ENCODE assay signal across 9 mouse cellular contexts in genomic region chr7:80901541-80902274, GRCm38 (mm10). TPM values are rescaled to one million over a fixed set of nuclear protein-coding genes. Genes with fewer than 3 reads are reported as not detected.
A peak's percentile ranks its signal among the peaks of the same experiment; 100 is the strongest.
DNase-seq lines count a peak whose midpoint lies in the region; ATAC-seq and TF ChIP-seq lines count a peak whose summit lies in the region.
"Had no signal": no experiment of that assay in that cellular context is flagged by ENCODE, and none has a peak within 500 bp of the region (broad histone marks: within the 10 kb centered on the region; RNA-seq: fewer than 3 reads in every experiment).

No protein-coding gene starts in this region.

- no peak for TF ChIP-seq CTCF in CH12.LX (conservative IDR thresholded peaks at IDR 0.05 in 1 of 2, IDR thresholded peaks at IDR 0.05 in 1 of 2; ENCODE audit: low read depth in 2 of 2, low read length in 2 of 2)

- H3K36me3 ChIP-seq in CH12.LX (replicated peaks in 1 of 2; ENCODE audit: control insufficient read depth in 1 of 2, insufficient read depth in 1 of 2, low read length in 1 of 2), result peaks cover 32 to 73% of the 10 kb centered on the region in 2 experiments
- peaks cover 25% of the 10 kb centered on the region for H3K36me3 ChIP-seq in forebrain, embryonic 15.5 days
- peaks cover 18% of the 10 kb centered on the region for H3K36me3 ChIP-seq in limb, embryonic 14.5 days (ENCODE audit: control insufficient read depth, insufficient read depth, low read length)
- peaks cover 8% of the 10 kb centered on the region; the same call in 1 of the 2 replicates for H3K36me3 ChIP-seq in stomach, embryonic 14.5 days (ENCODE audit: control insufficient read depth, insufficient read depth, low read length)

- peak; percentile 12; the same call in 1 of the 2 replicates for ATAC-seq in forebrain, embryonic 15.5 days (replicated peaks)
- 0 out of 2 replicates have a peak, but pooled peaks have one; percentile 13 for ATAC-seq in limb, embryonic 14.5 days (ENCODE audit: low FRiP score, low read depth)
- no peak for ATAC-seq in stomach, embryonic 14.5 days (ENCODE audit: insufficient number of reproducible peaks, insufficient read depth, low FRiP score, low read depth)
- no peak for ATAC-seq in monocyte, adult 5-6 weeks (replicated peaks; ENCODE audit: insufficient number of reproducible peaks, low FRiP score, low TSS enrichment, poor library complexity, severe bottlenecking)

- peak overlapping the region; percentile 85 to 97 (median 89) for H3K4me3 ChIP-seq in CH12.LX (replicated peaks in 1 of 3; ENCODE audit: low read depth in 2 of 3, low read length in 2 of 3, poor library complexity in 1 of 3)
- peak overlapping the region; percentile 59 for H3K4me3 ChIP-seq in forebrain, embryonic 15.5 days
- H3K4me3 ChIP-seq in limb, embryonic 14.5 days (replicated peaks; ENCODE audit: low read length), result peak overlapping the region; percentile 78
- H3K4me3 ChIP-seq in stomach, embryonic 14.5 days (ENCODE audit: low read depth, low read length), result peak overlapping the region; percentile 65

- TF ChIP-seq RAD21 in CH12.LX (IDR thresholded peaks at IDR 0.05; ENCODE audit: low read depth, low read length), result no peak

- dilution Hi-C loops in CH12.LX (cut with MboI; ENCODE audit: extremely low pct_ligation_motif_present, extremely low pct_unique_long_range_greater_than_20kb, low sequenced_read_pairs), result no loop called here

- H3K79me2 ChIP-seq in CH12.LX (replicated peaks; ENCODE audit: control insufficient read depth, extremely low read depth, insufficient read depth, poor library complexity, severe bottlenecking), result peaks cover 13% of the 10 kb centered on the region

- TF ChIP-seq EP300 in CH12.LX (IDR thresholded peaks at IDR 0.05; ENCODE audit: low read length), result no peak

- DNase-seq in cerebellum, adult 11-12 months, result peak; percentile 31
- DNase-seq in cerebellum, adult 9-10 months, result no peak
- peak; percentile 38 for DNase-seq in CH12.LX (ENCODE audit: extremely low read depth)
- DNase-seq in limb, embryonic 14.5 days (ENCODE audit: low spot score), result no peak
- DNase-seq in right cerebral cortex, postnatal 14 days, result no peak

- H3K4me2 ChIP-seq in CH12.LX (ENCODE audit: insufficient read depth, low read depth, poor library complexity, severe bottlenecking), result peak overlapping the region; percentile 77
- peak overlapping the region; percentile 61 for H3K4me2 ChIP-seq in forebrain, embryonic 15.5 days (replicated peaks)
- H3K4me2 ChIP-seq in limb, embryonic 14.5 days (replicated peaks; ENCODE audit: low read depth, low read length, severe bottlenecking), result peak overlapping the region; percentile 74
- H3K4me2 ChIP-seq in stomach, embryonic 14.5 days (replicated peaks; ENCODE audit: low read depth, low read length), result peak overlapping the region; percentile 48

- WGBS in forebrain, embryonic 15.5 days, result 26% methylated on average over 15 of the region's 15 CpGs
- 28% methylated on average over 15 of the region's 15 CpGs for WGBS in limb, embryonic 14.5 days
- WGBS in stomach, embryonic 14.5 days, result 31% methylated on average over 15 of the region's 15 CpGs

- in situ Hi-C loops in CH12.LX (cut with MboI; ENCODE audit: low pct_ligation_motif_present, low pct_unique_long_range_greater_than_20kb, low sequenced_read_pairs), result no loop called here

- H3K9ac ChIP-seq in CH12.LX (ENCODE audit: insufficient read depth, low read depth), result peak overlapping the region; percentile 91
- peak overlapping the region; percentile 60 for H3K9ac ChIP-seq in forebrain, embryonic 15.5 days (replicated peaks)
- peak overlapping the region; percentile 71 for H3K9ac ChIP-seq in limb, embryonic 14.5 days (ENCODE audit: low read depth, low read length, severe bottlenecking)
- H3K9ac ChIP-seq in stomach, embryonic 14.5 days (replicated peaks; ENCODE audit: low read depth, low read length), result peak overlapping the region; percentile 51; the same call in 1 of the 2 replicates

- peak overlapping the region; percentile 60; the same call in 1 of the 2 replicates for H3K27ac ChIP-seq in CH12.LX (ENCODE audit: insufficient read depth, low read depth)
- peak overlapping the region; percentile 84 for H3K27ac ChIP-seq in forebrain, embryonic 15.5 days (replicated peaks)
- peak overlapping the region; percentile 55; the same call in 1 of the 2 replicates for H3K27ac ChIP-seq in limb, embryonic 14.5 days (replicated peaks; ENCODE audit: low read depth, low read length)
- H3K27ac ChIP-seq in stomach, embryonic 14.5 days (ENCODE audit: low read length), result no peak overlapping the region; the same call in 1 of the 2 replicates

- H3K9me3 ChIP-seq in CH12.LX (replicated peaks; ENCODE audit: low read length), result no peaks in the 10 kb centered on the region
- H3K9me3 ChIP-seq in forebrain, embryonic 15.5 days, result no peaks in the 10 kb centered on the region
- H3K9me3 ChIP-seq in limb, embryonic 14.5 days (ENCODE audit: control insufficient read depth, low read length), result no peaks in the 10 kb centered on the region
- no peaks in the 10 kb centered on the region for H3K9me3 ChIP-seq in stomach, embryonic 14.5 days (ENCODE audit: control insufficient read depth, low read depth, low read length)

- peaks cover 3 to 35% of the 10 kb centered on the region in 2 experiments; a peak in 3 of 4 replicates for H3K4me1 ChIP-seq in CH12.LX (ENCODE audit: control insufficient read depth in 1 of 2, insufficient read depth in 2 of 2)
- peaks cover 35% of the 10 kb centered on the region for H3K4me1 ChIP-seq in forebrain, embryonic 15.5 days
- peaks cover 13% of the 10 kb centered on the region for H3K4me1 ChIP-seq in limb, embryonic 14.5 days (ENCODE audit: control insufficient read depth, insufficient read depth, low read length)
- H3K4me1 ChIP-seq in stomach, embryonic 14.5 days (ENCODE audit: control insufficient read depth, insufficient read depth, low read length), result peaks cover 13% of the 10 kb centered on the region; the same call in 1 of the 2 replicates

- no peak for TF ChIP-seq POLR2A in CH12.LX (IDR thresholded peaks at IDR 0.05; ENCODE audit: low read depth, low read length)
- TF ChIP-seq POLR2A in limb, embryonic 14.5 days (IDR thresholded peaks at IDR 0.05; ENCODE audit: borderline replicate concordance, extremely low read depth, insufficient read depth, insufficient read length), result no peak

- H3K27me3 ChIP-seq in CH12.LX (replicated peaks), result no peaks in the 10 kb centered on the region
- no peaks in the 10 kb centered on the region for H3K27me3 ChIP-seq in forebrain, embryonic 15.5 days
- H3K27me3 ChIP-seq in limb, embryonic 14.5 days (ENCODE audit: control insufficient read depth, insufficient read depth, low read length), result no peaks in the 10 kb centered on the region
- H3K27me3 ChIP-seq in stomach, embryonic 14.5 days (ENCODE audit: control insufficient read depth, insufficient read depth, low read length), result no peaks in the 10 kb centered on the region

TF ChIP-seq in CH12.LX, 34 proteins besides CTCF, POLR2A, EP300 and RAD21:
- no peak for TF ChIP-seq ZNF384 (IDR thresholded peaks at IDR 0.05; ENCODE audit: low read depth, low read length)
- TF ChIP-seq POLR2AphosphoS2 (IDR thresholded peaks at IDR 0.05; ENCODE audit: low read depth, low read length), result no peak
- peak; percentile 11; the same call in 1 of the 2 replicates for TF ChIP-seq MAX (IDR thresholded peaks at IDR 0.05; ENCODE audit: low read length)
- TF ChIP-seq E2F4 (IDR thresholded peaks at IDR 0.05; ENCODE audit: insufficient replicate concordance, low read depth, low read length), result no peak
- TF ChIP-seq BHLHE40 (IDR thresholded peaks at IDR 0.05; ENCODE audit: low read depth, low read length), result 0 out of 2 replicates have a peak, but pooled peaks have one; percentile 2
- TF ChIP-seq CHD1 (IDR thresholded peaks at IDR 0.05; ENCODE audit: low read depth, low read length), result peak; percentile 59; the same call in 1 of the 2 replicates

RNA-seq across cellular contexts. Expression of gene Wdr73, which starts 0.6 kb away (rescaled TPM):
- total RNA-seq in CH12.LX (2012; rRNA removed), result 42.4 and 48.9 TPM in 2 replicates
- total RNA-seq in CH12.LX (2014; rRNA removed), result 55.7 and 64.2 TPM in 2 replicates
- polyA plus RNA-seq in CH12.LX (2012; ENCODE audit: insufficient read length, low read depth), result 44.6 and 48.1 TPM in 2 replicates
- polyA plus RNA-seq in forebrain, embryonic 15.5 days (2015; fragmentation: Nextera tagmentation; extraction: Ambion mirVana), result 43.2 and 43.9 TPM in 2 replicates
- 23.1 and 26.5 TPM in 2 replicates for polyA plus RNA-seq in limb, embryonic 14.5 days (2012; rRNA removed)
- 22.6 and 26.0 TPM in 2 replicates for polyA plus RNA-seq in limb, embryonic 14.5 days (2014; fragmentation: Nextera tagmentation; extraction: Ambion mirVana)
- polyA plus RNA-seq in stomach, embryonic 14.5 days (2014; fragmentation: Nextera tagmentation; extraction: Ambion mirVana), result 28.8 and 31.2 TPM in 2 replicates
- 6.9 to 25.2 TPM (median 10.8 TPM) in 3 replicates for total RNA-seq in monocyte, adult 5-6 weeks (2017)

RNA-seq across cellular contexts. Expression of gene Nmb, which starts 3.2 kb away (rescaled TPM):
- total RNA-seq in CH12.LX (2012; rRNA removed) (0.47 and 0.67 TPM in 2 replicates), CH12.LX (2014; rRNA removed) (0.66 TPM in 1 of 2 replicates, not detected in the other)
- 0.47 and 1.1 TPM in 2 replicates for polyA plus RNA-seq in CH12.LX (2012; ENCODE audit: insufficient read length, low read depth)
- polyA plus RNA-seq in forebrain, embryonic 15.5 days (2015; fragmentation: Nextera tagmentation; extraction: Ambion mirVana), result 7.1 TPM in 2 replicates
- 8.3 and 8.5 TPM in 2 replicates for polyA plus RNA-seq in limb, embryonic 14.5 days (2012; rRNA removed)
- 4.9 and 8.1 TPM in 2 replicates for polyA plus RNA-seq in limb, embryonic 14.5 days (2014; fragmentation: Nextera tagmentation; extraction: Ambion mirVana)
- polyA plus RNA-seq in stomach, embryonic 14.5 days (2014; fragmentation: Nextera tagmentation; extraction: Ambion mirVana), result 4.9 and 5.4 TPM in 2 replicates
- 1.6 to 7.3 TPM (median 3.1 TPM) in 3 replicates for total RNA-seq in monocyte, adult 5-6 weeks (2017)
- total RNA-seq: hematopoietic stem cell, adult 5-6 weeks had no signal

RNA-seq across cellular contexts. Expression of gene Zscan2, which starts 41.0 kb away (rescaled TPM):
- total RNA-seq in CH12.LX (2012; rRNA removed) (2.3 and 3.7 TPM in 2 replicates), CH12.LX (2014; rRNA removed) (0.82 and 1.3 TPM in 2 replicates)
- polyA plus RNA-seq in CH12.LX (2012; ENCODE audit: insufficient read length, low read depth), result 1.7 TPM in 2 replicates
- 4.6 and 5.9 TPM in 2 replicates for polyA plus RNA-seq in forebrain, embryonic 15.5 days (2015; fragmentation: Nextera tagmentation; extraction: Ambion mirVana)
- polyA plus RNA-seq in limb, embryonic 14.5 days (2012; rRNA removed), result 17.3 and 19.8 TPM in 2 replicates
- polyA plus RNA-seq in limb, embryonic 14.5 days (2014; fragmentation: Nextera tagmentation; extraction: Ambion mirVana), result 2.7 and 2.8 TPM in 2 replicates
- polyA plus RNA-seq in stomach, embryonic 14.5 days (2014; fragmentation: Nextera tagmentation; extraction: Ambion mirVana), result 2.4 and 2.5 TPM in 2 replicates
- total RNA-seq in monocyte, adult 5-6 weeks (2017), result 6.9 to 12.1 TPM (median 9.2 TPM) in 3 replicates

RNA-seq across cellular contexts. Expression of gene Sec11a, which starts 45.9 kb away (rescaled TPM):
- 93.5 and 105 TPM in 2 replicates for total RNA-seq in CH12.LX (2012; rRNA removed)
- total RNA-seq in CH12.LX (2014; rRNA removed), result 141 and 143 TPM in 2 replicates
- polyA plus RNA-seq in CH12.LX (2012; ENCODE audit: insufficient read length, low read depth), result 126 and 142 TPM in 2 replicates
- 149 and 157 TPM in 2 replicates for polyA plus RNA-seq in forebrain, embryonic 15.5 days (2015; fragmentation: Nextera tagmentation; extraction: Ambion mirVana)
- polyA plus RNA-seq in limb, embryonic 14.5 days (2012; rRNA removed), result 158 and 177 TPM in 2 replicates
- polyA plus RNA-seq in limb, embryonic 14.5 days (2014; fragmentation: Nextera tagmentation; extraction: Ambion mirVana), result 189 and 224 TPM in 2 replicates
- polyA plus RNA-seq in stomach, embryonic 14.5 days (2014; fragmentation: Nextera tagmentation; extraction: Ambion mirVana), result 209 and 219 TPM in 2 replicates
- 316 to 442 TPM (median 424 TPM) in 3 replicates for total RNA-seq in monocyte, adult 5-6 weeks (2017)

Comparison
In these comparisons a context has a peak if more than half of its experiments do, and no peak if none do; other contexts are left out.
1. DNase-seq: peak in cerebellum, adult 11-12 months (single experiment) and CH12.LX (single experiment); none in cerebellum, adult 9-10 months (single experiment), limb, embryonic 14.5 days (single experiment) and right cerebral cortex, postnatal 14 days (single experiment).
2. ATAC-seq: peak in forebrain, embryonic 15.5 days (single experiment) and limb, embryonic 14.5 days (single experiment); none in stomach, embryonic 14.5 days (single experiment) and monocyte, adult 5-6 weeks (single experiment).
3. Peak in every context shown above with its lines, with median percentiles within 50 percentile points of each other: H3K4me2 ChIP-seq, H3K4me3 ChIP-seq and H3K9ac ChIP-seq.